Mouse (Mus musculus) midbrain, embryonic 11.5 days (tissue): ENCODE results near the gene BC107364. TPM values are rescaled to one million over a fixed set of nuclear protein-coding genes. Genes with fewer than 3 reads are reported as not detected.
"Not testable (repeated sequence)": the region's sequence is repeated elsewhere in the genome, so short reads cannot be mapped to it uniquely, and the experiment has no call there.

Experiments used
- ATAC-seq: fragments of 200-750 bp; cut with Nextera tagmentation; 2 replicates; pipeline ENCODE4 v1.8.0; 2017; ENCODE audit warnings: moderate TSS enrichment, moderate library complexity; ENCODE audit not compliant: low FRiP score
- DNase-seq: peaks from one replicate; pipeline ENCODE4 v3.0.0; 2015; ENCODE audit warnings: low spot score; ENCODE audit errors: missing footprints
- H3K27ac ChIP-seq: fragments of 300-500 bp; sonication (generic); 2 replicates; pipeline ENCODE4 v1.5.1; 2014; ENCODE audit warnings: low read depth, low read length
- H3K27me3 ChIP-seq: fragments of 300-500 bp; sonication (generic); 2 replicates; pipeline ENCODE4 v1.6.1; 2014; ENCODE audit warnings: mild to moderate bottlenecking, low read length, moderate library complexity, mixed read lengths; ENCODE audit not compliant: control insufficient read depth, insufficient read depth
- H3K36me3 ChIP-seq: fragments of 300-500 bp; sonication (generic); 2 replicates; pipeline ENCODE4 v1.6.1; 2014; ENCODE audit warnings: mild to moderate bottlenecking, low read length, moderate library complexity, mixed read lengths; ENCODE audit not compliant: control insufficient read depth, insufficient read depth
- H3K4me1 ChIP-seq: fragments of 300-500 bp; sonication (generic); 2 replicates; pipeline ENCODE4 v1.6.1; 2014; ENCODE audit warnings: low read length; ENCODE audit not compliant: control insufficient read depth, insufficient read depth
- H3K4me2 ChIP-seq: fragments of 300-500 bp; sonication (generic); 2 replicates; pipeline ENCODE4 v1.6.1; 2014; ENCODE audit warnings: mild to moderate bottlenecking, moderate library complexity
- H3K4me3 ChIP-seq: fragments of 300-500 bp; sonication (generic); 2 replicates; pipeline ENCODE4 v1.5.1; 2014; ENCODE audit warnings: low read depth, low read length
- H3K9ac ChIP-seq: fragments of 300-500 bp; sonication (generic); 2 replicates; pipeline ENCODE4 v1.6.1; 2014; ENCODE audit warnings: low read length
- H3K9me3 ChIP-seq: fragments of 300-500 bp; sonication (generic); 2 replicates; pipeline ENCODE4 v1.6.1; 2016; ENCODE audit warnings: low read length; ENCODE audit not compliant: control insufficient read depth
- WGBS: fragments of 180-500 bp; shearing (Covaris S2); extraction: QIAGEN DNeasy Blood & Tissue Kit; methylation state at CpG from one replicate; pipeline ENCODE4 v1.1.7; 2014; 5-methylcytosine and 5-hydroxymethylcytosine counted together
- polyA plus RNA-seq: library from polyadenylated mRNA; unstranded; fragments of >200 nt; fragmentation: Nextera tagmentation; extraction: Ambion mirVana; gene quantifications from 2 replicates; pipeline ENCODE4 v1.2.1, GENCODE M21; 2014

BC107364 gene
- polyA plus RNA-seq, 1 experiment from 2014 or later = not detected

- not testable (repeated sequence) for H3K9ac ChIP-seq, H3K9me3 ChIP-seq, H3K4me1 ChIP-seq, H3K27me3 ChIP-seq, DNase-seq, H3K4me3 ChIP-seq, H3K4me2 ChIP-seq, H3K36me3 ChIP-seq, H3K27ac ChIP-seq
- no CpG with 5 or more reads among the region's 68 CpGs for WGBS
- ATAC-seq = peak; percentile 93
Measured at GRCm38 (mm10) chr3:96449762-96450585, 2.1 kb downstream of the BC107364 start.

- DNase-seq (no peak), ATAC-seq (no peak)
- H3K4me3 ChIP-seq = no peak overlapping the region
- 93% methylated on average over 4 of the region's 4 CpGs for WGBS
- no peaks in the 10 kb centered on the region for H3K36me3 ChIP-seq
- H3K9ac ChIP-seq = no peak overlapping the region
- H3K27ac ChIP-seq = no peak overlapping the region
- no peaks in the 10 kb centered on the region for H3K4me1 ChIP-seq
- no peak overlapping the region for H3K4me2 ChIP-seq
- H3K27me3 ChIP-seq = peaks cover 39% of the 10 kb centered on the region
- no peaks in the 10 kb centered on the region for H3K9me3 ChIP-seq
Measured at GRCm38 (mm10) chr3:96445436-96445835, 6.7 kb downstream of the BC107364 start.

- Histone ChIP-seq H3K4me1 (peaks cover 2% of the 10 kb centered on the region; the same call in 1 of the 2 replicates), H3K4me2 (peak overlapping the region; percentile 46), H3K4me3 (peak overlapping the region; percentile 29), H3K9ac (peak overlapping the region; percentile 54), H3K36me3 (no peaks in the 10 kb centered on the region), H3K9me3 (no peaks in the 10 kb centered on the region), H3K27ac (no peak overlapping the region), H3K27me3 (peaks cover 62% of the 10 kb centered on the region)
- peak; percentile 98 for DNase-seq
- under 1% methylated on average over 13 of the region's 13 CpGs for WGBS
- no peak for ATAC-seq
Measured at GRCm38 (mm10) chr3:96440578-96440977, 11.5 kb downstream of the BC107364 start.

- ATAC-seq (peak; percentile 57; the same call in 1 of the 2 replicates), DNase-seq (peak; percentile 96)
- Histone ChIP-seq H3K4me1 (peaks cover 7% of the 10 kb centered on the region), H3K4me3 (peak overlapping the region; percentile 13), H3K9ac (no peak overlapping the region; the same call in 1 of the 2 replicates), H3K9me3 (no peaks in the 10 kb centered on the region), H3K36me3 (no peaks in the 10 kb centered on the region), H3K4me2 (peak overlapping the region; percentile 25), H3K27me3 (peaks cover 30% of the 10 kb centered on the region), H3K27ac (no peak overlapping the region)
- WGBS = under 1% methylated on average over 26 of the region's 26 CpGs
Measured at GRCm38 (mm10) chr3:96435557-96436091, 16.5 kb downstream of the BC107364 start.

GRCm38 (mm10) chr3:96432207-96432606 is 19.9 kb downstream of the BC107364 start:
- peaks cover 21% of the 10 kb centered on the region for H3K27me3 ChIP-seq
- DNase-seq (no peak), ATAC-seq (peak; percentile 73)
- no peak overlapping the region for H3K4me3 ChIP-seq
- H3K4me1 ChIP-seq = peaks cover 7% of the 10 kb centered on the region
- WGBS = 7% methylated on average over 3 of the region's 3 CpGs
- 0 out of 2 replicates have a peak overlapping the region, but pooled peaks have one; percentile 11 for H3K27ac ChIP-seq
- H3K36me3 ChIP-seq = no peaks in the 10 kb centered on the region
- H3K9me3 ChIP-seq = no peaks in the 10 kb centered on the region
- no peak overlapping the region for H3K9ac ChIP-seq
- no peak overlapping the region for H3K4me2 ChIP-seq

GRCm38 (mm10) chr3:96429819-96430132 is 22.3 kb downstream of the BC107364 start:
- DNase-seq (no peak), ATAC-seq (no peak)
- peaks cover 7% of the 10 kb centered on the region; the same call in 1 of the 2 replicates for H3K27me3 ChIP-seq
- H3K27ac ChIP-seq = no peak overlapping the region
- no peaks in the 10 kb centered on the region for H3K36me3 ChIP-seq
- H3K4me2 ChIP-seq = no peak overlapping the region
- H3K4me1 ChIP-seq = peaks cover 4% of the 10 kb centered on the region; the same call in 1 of the 2 replicates
- 77% methylated on average over 4 of the region's 4 CpGs for WGBS
- H3K9ac ChIP-seq = no peak overlapping the region
- no peaks in the 10 kb centered on the region for H3K9me3 ChIP-seq
- H3K4me3 ChIP-seq = no peak overlapping the region

- Histone ChIP-seq H3K4me1 (peaks cover 4% of the 10 kb centered on the region; the same call in 1 of the 2 replicates), H3K27ac (no peak overlapping the region), H3K36me3 (no peaks in the 10 kb centered on the region), H3K4me3 (no peak overlapping the region), H3K27me3 (peaks cover 7% of the 10 kb centered on the region; the same call in 1 of the 2 replicates), H3K9ac (no peak overlapping the region), H3K9me3 (no peaks in the 10 kb centered on the region), H3K4me2 (no peak overlapping the region)
- DNase-seq (no peak), ATAC-seq (no peak)
- WGBS = 89% methylated on average over 13 of the region's 13 CpGs
Measured at GRCm38 (mm10) chr3:96428941-96429818, 22.9 kb downstream of the BC107364 start.

- Histone ChIP-seq H3K9ac (no peak overlapping the region), H3K27ac (no peak overlapping the region), H3K36me3 (no peaks in the 10 kb centered on the region), H3K4me2 (peak overlapping the region; percentile 20; the same call in 1 of the 2 replicates), H3K9me3 (no peaks in the 10 kb centered on the region), H3K4me1 (peaks cover 4% of the 10 kb centered on the region; the same call in 1 of the 2 replicates), H3K27me3 (peaks cover 7% of the 10 kb centered on the region; the same call in 1 of the 2 replicates), H3K4me3 (no peak overlapping the region)
- DNase-seq = peak; percentile 88
- 7% methylated on average over 16 of the region's 16 CpGs for WGBS
- no peak for ATAC-seq
Measured at GRCm38 (mm10) chr3:96427761-96428462, 24.2 kb downstream of the BC107364 start.
